Mouse (Mus musculus) heart, adult 8-10 months (tissue): Measurements from ENCODE around the gene Tpbgl. TPM values are rescaled to one million over a fixed set of nuclear protein-coding genes. Genes with fewer than 3 reads are reported as not detected.

Experiments used
- DNase-seq: peaks from one replicate; pipeline ENCODE4 v3.0.0; 2022; ENCODE audit warnings: low spot score
- total RNA-seq, 4 experiments: library from RNA; stranded (reverse); gene quantifications; 2 replicates each; pipeline ENCODE4 v1.2.4; 2022

Tpbgl gene
- total RNA-seq, 4 experiments from 2014 or later, result 2.8 to 3.4 (median 3.1) TPM

DNA sequence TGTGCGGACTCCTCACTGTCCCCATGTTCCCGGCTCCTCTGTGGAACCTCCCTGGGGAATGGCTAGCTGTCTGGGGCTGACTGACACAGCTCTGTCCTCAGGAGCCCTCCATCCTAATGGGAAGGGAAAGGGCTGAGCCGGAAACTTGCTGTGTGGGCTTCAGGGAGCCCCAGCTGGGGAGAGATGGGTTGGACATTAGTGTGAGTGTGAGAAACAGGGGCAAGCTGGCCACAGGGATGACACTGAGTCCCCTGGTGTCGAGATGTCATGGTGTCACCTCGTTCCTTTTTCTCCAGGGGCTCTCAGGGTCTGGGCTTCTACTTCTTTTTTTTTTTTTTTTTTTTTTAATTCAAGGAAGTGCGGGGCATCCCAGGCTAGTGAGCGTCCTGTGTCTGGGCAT is 44.6 kb downstream of the Tpbgl start:
- no peak for DNase-seq

DNA sequence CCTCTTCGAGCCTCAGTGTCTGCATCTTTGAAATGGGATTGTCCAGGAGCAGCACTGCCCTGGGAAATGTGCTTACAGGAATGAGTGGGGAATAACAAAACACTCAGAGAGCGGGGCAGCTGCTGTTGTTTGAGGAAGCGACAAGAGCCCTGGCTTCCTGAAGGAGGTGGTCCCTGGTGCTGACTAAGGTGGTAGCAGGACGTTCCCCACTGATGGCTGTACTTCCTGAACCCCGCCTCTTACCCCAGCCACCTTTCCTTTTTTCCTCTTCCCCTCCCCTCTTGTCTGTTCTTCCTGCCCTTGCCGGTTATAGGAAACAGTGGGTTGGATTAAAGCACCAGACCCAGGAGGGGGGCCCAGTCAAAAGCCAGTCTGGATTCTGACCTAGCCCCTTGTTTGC is 46.7 kb downstream of the Tpbgl start:
- no peak for DNase-seq

DNA sequence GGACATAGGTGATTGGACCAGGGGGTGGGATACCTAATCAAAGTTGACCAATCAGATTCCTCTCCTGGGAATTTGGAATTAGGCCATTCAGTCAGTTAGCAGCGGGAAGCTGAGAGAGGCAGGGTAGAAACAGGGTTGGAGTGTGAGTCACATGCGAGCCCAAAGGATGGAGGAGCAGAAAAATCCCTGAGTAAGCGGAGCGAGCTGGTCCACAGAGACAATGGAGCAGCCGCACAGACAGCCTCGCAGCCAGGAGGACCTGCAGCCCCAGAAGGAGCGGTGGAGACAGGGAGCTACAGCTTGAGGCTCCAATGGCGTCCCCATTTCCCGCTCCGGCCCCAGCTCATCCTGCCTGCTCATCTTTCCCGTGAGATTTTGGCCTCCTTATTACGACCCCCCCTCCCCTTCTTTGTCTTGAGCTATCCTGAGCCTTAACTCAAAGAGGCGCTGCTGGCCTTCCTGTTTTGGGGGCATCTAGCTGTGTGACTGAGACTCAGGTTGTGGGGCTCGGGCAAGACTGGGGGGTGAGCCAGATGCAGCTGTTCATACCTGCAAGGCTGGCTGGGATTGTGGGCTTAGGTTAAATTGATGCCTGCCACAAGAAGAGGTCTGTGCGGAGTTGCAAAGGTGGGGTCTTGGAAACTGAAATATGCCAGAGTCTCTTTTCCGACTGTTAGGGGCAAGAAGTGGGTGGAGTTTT is 47.3 kb downstream of the Tpbgl start:
- peak; percentile 24 for DNase-seq

DNA sequence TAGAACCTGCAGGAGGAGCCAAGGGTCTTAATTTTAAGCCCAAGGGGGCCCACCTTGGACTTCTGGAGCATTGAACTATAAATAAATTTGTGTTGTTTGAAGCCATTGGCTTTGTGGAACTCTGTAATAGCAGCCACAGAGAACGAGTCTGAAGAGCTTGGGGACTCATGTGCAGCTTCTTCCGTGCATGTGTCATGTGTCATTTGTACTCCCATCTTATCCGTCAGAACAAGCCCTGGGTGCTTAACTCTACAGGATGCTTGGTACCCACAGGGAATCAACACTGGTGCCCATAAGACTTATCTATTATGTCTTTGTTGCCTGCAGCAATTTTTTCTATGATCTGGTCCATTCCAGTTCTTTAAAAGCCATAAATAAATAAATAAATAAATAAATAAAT is 48.7 kb downstream of the Tpbgl start:
- no peak for DNase-seq

Other genes starting within 250 kb of the Tpbgl start
- 10 to 100 TPM; 19.7 to 30.7 (median 24.3) TPM for gene Gdpd5, start 245.7 kb downstream of the Tpbgl start, total RNA-seq
- gene Klhl35, start 161.1 kb downstream of the Tpbgl start, total RNA-seq, result not detected
- 100 to 1,000 TPM; 305 to 381 (median 333) TPM for gene Rps3, start 143.4 kb downstream of the Tpbgl start, total RNA-seq
- 10 to 100 TPM; 16.2 to 28.4 (median 19.5) TPM for gene Arrb1, start 91.6 kb downstream of the Tpbgl start, total RNA-seq
- gene Slco2b1, start 84.2 kb upstream of the Tpbgl start, total RNA-seq, result 1 to 10 TPM; 8.3 to 9.1 (median 8.9) TPM
- under 1 TPM in 1 of 4 experiments, not detected in 3; 0.44 TPM for gene Olfr520, start 103.2 kb upstream of the Tpbgl start, total RNA-seq
- gene Olfr521, start 136.4 kb upstream of the Tpbgl start, total RNA-seq, result not detected
- 1 to 10 TPM; 3.3 to 5.4 (median 4.8) TPM for gene Neu3, start 201.3 kb upstream of the Tpbgl start, total RNA-seq
- not detected for gene Xrra1, start 232.0 kb upstream of the Tpbgl start, total RNA-seq
- gene Spcs2, start 236.4 kb upstream of the Tpbgl start, total RNA-seq, result 10 to 100 TPM; 60.3 to 67.9 (median 63.1) TPM